Mouse (Mus musculus) spleen, postnatal 0 days (tissue): Measurements from ENCODE around the gene Usp5. TPM values are rescaled to one million over a fixed set of nuclear protein-coding genes. Genes with fewer than 3 reads are reported as not detected.

ENCODE experiments used
- polyA plus RNA-seq: library from polyadenylated mRNA; unstranded; fragments of >200 nt; fragmentation: Nextera tagmentation; extraction: Ambion mirVana; gene quantifications from 2 replicates; pipeline ENCODE4 v1.2.1, GENCODE M21; 2015

The Usp5 gene
- polyA plus RNA-seq = 55.3 and 56.8 TPM in 2 replicates

DNA sequence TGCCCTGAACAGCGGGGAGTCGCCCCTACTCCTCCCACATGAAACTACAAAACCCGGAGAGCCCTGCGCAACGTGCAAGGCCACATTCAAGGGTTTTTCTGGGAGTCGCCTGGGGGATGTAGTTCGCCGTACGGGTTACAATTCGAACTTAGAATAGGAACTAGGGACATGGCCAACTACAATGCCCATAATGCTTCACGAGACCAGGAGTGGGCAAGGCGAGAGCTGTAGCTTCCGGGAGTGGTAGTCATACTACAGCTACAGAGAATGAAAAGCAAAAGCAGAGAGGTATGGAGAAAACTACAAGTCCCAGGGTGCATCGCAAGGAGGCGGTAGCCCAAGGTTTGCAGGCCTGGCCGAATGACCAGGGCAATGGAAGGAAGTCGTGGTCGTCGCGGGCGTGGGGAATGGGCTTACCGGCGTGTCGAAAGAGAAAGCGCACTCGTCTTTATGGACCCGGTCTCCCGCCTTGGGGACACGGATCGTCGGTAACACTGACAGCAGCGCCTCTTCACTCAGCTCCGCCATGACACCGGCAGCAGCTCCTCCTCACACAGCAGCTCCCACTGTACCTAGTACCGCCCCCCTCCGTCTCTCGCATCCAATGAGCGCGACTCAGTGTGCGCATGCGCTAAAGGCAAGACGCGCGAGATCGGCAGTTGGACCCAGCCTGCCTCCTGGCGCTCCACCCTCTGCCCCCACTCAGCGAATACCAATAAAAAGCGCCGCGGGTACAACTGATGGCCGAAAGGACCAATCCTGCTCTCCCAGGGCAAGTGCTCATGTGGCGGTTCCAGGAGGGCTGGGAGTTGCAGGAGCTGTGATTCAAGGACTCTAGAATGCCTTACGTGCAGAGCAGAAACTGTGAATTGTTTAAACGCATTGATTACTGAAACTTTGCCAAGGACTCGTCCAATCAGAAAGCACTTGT is at the start of gene Usp5, which contains the start of gene Cdca3:
Gene Usp5, minus strand, starts transcription at position 617 of the 931 bp plus-strand sequence.
Gene Cdca3, plus strand, starts transcription at position 680 of the 931 bp plus-strand sequence.

GRCm38 (mm10) chr6:124863658-124864298 is 34.5 kb upstream of the Usp5 start, which contains the start of gene Gpr162:
Gene Gpr162 (minus strand): TSS chr6:124863983.

DNA sequence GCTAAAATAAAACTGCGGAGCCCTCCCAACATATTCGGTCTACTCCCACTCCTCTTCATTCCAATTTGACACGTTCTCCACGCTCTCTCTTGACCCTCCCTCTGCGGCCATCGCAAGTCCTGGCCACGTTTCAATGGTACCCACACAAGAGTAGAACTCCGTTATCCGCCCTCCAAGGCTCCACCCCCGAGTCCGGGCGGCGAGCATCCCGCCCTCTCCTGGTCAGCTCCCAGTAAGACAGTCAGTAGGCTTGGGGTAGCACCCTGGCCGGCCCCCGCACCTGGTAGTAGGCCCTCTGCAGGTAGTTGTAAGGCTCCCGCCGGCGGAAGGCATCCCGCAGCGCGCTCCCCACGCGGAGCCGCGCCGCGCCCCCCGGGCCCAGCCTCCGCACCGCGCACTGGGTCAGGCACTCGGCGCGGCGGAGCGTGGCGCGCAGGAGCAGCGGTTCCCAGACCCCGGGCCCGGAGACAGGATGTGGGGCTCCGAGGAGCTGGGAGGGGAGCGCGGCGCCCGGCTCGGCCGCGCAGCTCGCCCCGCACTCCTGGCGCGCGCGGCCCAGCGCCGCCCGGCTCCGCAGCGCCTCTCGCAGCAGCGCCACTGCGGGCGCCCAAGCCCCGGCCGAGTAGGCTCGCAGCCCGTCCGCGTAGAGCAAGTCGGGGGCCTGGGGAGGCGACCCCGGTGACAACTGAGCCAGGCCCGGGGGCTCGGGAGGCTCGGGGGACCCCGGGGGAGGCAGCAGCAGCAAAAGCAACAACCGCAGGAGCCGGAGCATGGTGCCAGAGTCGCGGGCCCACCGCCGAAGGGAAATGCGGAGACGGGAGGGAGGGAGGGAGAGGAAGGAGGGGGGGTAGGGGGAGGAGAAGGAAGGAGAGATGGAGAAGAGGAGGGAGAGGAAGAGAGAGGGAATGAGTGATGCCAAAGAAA is 27.9 kb upstream of the Usp5 start, which contains the start of gene P3h3:
Gene P3h3, minus strand, starts transcription at position 837 of the 924 bp plus-strand sequence.

GRCm38 (mm10) chr6:124840241-124841167 is 11.2 kb upstream of the Usp5 start, which contains the start of gene Gnb3:
Gene Gnb3 (minus strand): TSS chr6:124840275.

DNA sequence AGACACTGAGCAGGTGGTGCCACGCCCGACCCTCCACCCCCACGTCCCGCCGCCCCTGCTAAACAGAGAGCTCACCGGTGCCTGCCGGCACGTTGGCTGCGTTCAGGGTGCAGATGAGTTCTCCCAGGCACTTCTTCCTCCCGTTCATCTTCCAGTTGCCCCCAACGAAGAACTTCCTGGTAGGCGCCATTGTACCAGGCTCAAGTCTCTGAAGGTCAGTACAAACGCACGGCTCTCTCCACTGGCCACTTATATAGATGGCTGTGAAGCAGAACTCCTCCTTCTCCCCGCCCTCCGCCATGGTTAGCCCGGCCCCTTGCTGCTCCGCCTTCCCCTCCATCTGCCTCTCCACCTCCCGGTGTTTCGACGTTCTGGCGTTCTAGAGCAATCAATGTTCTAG is 15.4 kb downstream of the Usp5 start, which contains the start of gene Tpi1:
Gene Tpi1, minus strand, starts transcription at position 364 of the 400 bp plus-strand sequence.

GRCm38 (mm10) chr6:124808358-124809012 is 20.8 kb downstream of the Usp5 start, which contains the start of gene Spsb2:
Gene Spsb2 (plus strand): TSS chr6:124808661.

DNA sequence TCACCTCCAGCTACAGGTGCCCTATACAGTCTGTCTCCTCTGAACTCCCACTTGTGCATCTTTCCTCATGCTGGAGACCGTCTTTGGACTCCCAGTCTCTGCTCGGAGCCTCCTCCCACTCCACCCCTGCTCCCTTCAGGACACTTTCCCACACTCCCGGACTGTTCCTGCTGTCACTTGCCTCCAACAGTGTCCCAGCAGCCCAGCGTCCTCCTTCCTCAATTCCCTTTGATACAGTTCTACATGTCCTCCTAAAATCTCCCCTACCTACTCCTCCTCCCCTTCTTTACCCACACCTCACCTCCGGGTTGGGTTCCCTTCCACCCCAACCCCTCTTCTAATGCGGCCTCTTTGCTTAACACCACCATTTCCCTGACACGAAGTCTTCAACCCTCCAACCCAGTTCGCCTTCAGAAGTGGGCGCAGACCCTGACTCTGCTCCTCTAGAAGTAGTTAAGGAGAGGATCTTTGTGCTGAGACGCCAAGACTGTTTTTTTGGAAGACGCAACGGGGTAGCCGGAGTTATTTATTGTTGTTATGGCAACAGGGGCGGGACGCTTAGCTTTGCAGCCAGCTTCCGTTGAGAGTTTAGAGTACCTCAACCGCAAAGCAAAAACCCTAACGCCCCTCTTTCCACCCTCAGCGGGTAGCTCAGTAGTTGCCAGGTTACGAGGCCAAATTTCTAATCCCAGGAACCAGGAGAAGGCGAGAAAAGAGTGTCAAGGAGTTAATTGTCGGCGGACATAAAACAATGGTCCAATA is 49.9 kb downstream of the Usp5 start, which contains the start of gene Lrrc23:
Gene Lrrc23, minus strand, starts transcription at position 506 of the 762 bp plus-strand sequence.

GRCm38 (mm10) chr6:124769101-124769765 is 60.1 kb downstream of the Usp5 start, which contains the start of gene Eno2:
Gene Eno2 (minus strand): TSS chr6:124769673.

Other genes starting within 250 kb of the Usp5 start
- 0.05 TPM in 1 of 2 replicates, not detected in the other for gene C1s2, start 193.4 kb downstream of the Usp5 start, polyA plus RNA-seq
- gene Lpcat3, start 166.5 kb downstream of the Usp5 start, polyA plus RNA-seq = 47.7 and 54.4 TPM in 2 replicates
- 167 and 173 TPM in 2 replicates for gene Emg1, start 117.3 kb downstream of the Usp5 start, polyA plus RNA-seq
- gene Phb2, start 117.1 kb downstream of the Usp5 start, polyA plus RNA-seq = 266 and 287 TPM in 2 replicates
- gene Ptpn6, start 90.8 kb downstream of the Usp5 start, polyA plus RNA-seq = 71.3 and 92.3 TPM in 2 replicates
- gene Grcc10, start 88.1 kb downstream of the Usp5 start, polyA plus RNA-seq = 145 and 183 TPM in 2 replicates
- not detected in 2 replicates for gene Gm45234, start 73.5 kb downstream of the Usp5 start, polyA plus RNA-seq
- gene Atn1, start 73.0 kb downstream of the Usp5 start, polyA plus RNA-seq = 3.3 and 5.1 TPM in 2 replicates
- gene Eno2, start 59.8 kb downstream of the Usp5 start, polyA plus RNA-seq = 1.1 and 1.7 TPM in 2 replicates
- not detected in 2 replicates for gene Lrrc23, start 49.8 kb downstream of the Usp5 start, polyA plus RNA-seq
- 10.9 and 12.5 TPM in 2 replicates for gene Spsb2, start 20.8 kb downstream of the Usp5 start, polyA plus RNA-seq
- 232 and 238 TPM in 2 replicates for gene Tpi1, start 15.2 kb downstream of the Usp5 start, polyA plus RNA-seq
- gene Cdca3, start 63 bp upstream of the Usp5 start, polyA plus RNA-seq = 223 and 253 TPM in 2 replicates
- gene Gnb3, start 10.8 kb upstream of the Usp5 start, polyA plus RNA-seq = 0.58 and 0.59 TPM in 2 replicates
- 3.7 and 6.6 TPM in 2 replicates for gene P3h3, start 28.3 kb upstream of the Usp5 start, polyA plus RNA-seq
- 0.16 and 0.99 TPM in 2 replicates for gene Gpr162, start 34.5 kb upstream of the Usp5 start, polyA plus RNA-seq
- gene Cd4, start 58.7 kb upstream of the Usp5 start, polyA plus RNA-seq = 0.23 and 0.62 TPM in 2 replicates
- 1.6 and 2.9 TPM in 2 replicates for gene Lag3, start 82.2 kb upstream of the Usp5 start, polyA plus RNA-seq
- gene Ptms, start 90.6 kb upstream of the Usp5 start, polyA plus RNA-seq = 66.4 and 88.8 TPM in 2 replicates
- 110 and 118 TPM in 2 replicates for gene Mlf2, start 101.9 kb upstream of the Usp5 start, polyA plus RNA-seq
- 55.1 and 59.7 TPM in 2 replicates for gene Cops7a, start 136.1 kb upstream of the Usp5 start, polyA plus RNA-seq
- 0.41 and 0.47 TPM in 2 replicates for gene Pianp, start 167.2 kb upstream of the Usp5 start, polyA plus RNA-seq
- gene Zfp384, start 179.7 kb upstream of the Usp5 start, polyA plus RNA-seq = 5.5 and 7.0 TPM in 2 replicates
- 43.3 and 47.7 TPM in 2 replicates for gene Ing4, start 210.3 kb upstream of the Usp5 start, polyA plus RNA-seq
- 5.1 and 7.5 TPM in 2 replicates for gene Acrbp, start 220.2 kb upstream of the Usp5 start, polyA plus RNA-seq
- gene Lpar5, start 238.4 kb upstream of the Usp5 start, polyA plus RNA-seq = 1.4 and 1.8 TPM in 2 replicates